Mouse (Mus musculus) liver, embryonic 14.5 days (tissue): ENCODE data around the gene Kif3a.

Experiments
- CTCF ChIP-seq: IDR thresholded peaks from 2 replicates; pipeline ENCODE4 v1.5.1; 2016; ENCODE audit warnings: antibody characterized with exemption, low read depth, control low read depth
- EP300 ChIP-seq: IDR thresholded peaks from 2 replicates; pipeline ENCODE4 v1.6.1; 2016; ENCODE audit warnings: antibody characterized with exemption, low read depth

GRCm38 (mm10) chr11:53636183-53636646, 69.0 kb downstream of the Kif3a start:
- TF ChIP-seq CTCF: no peak
- no peak for TF ChIP-seq EP300
